Mouse (Mus musculus) neural tube, embryonic 11.5 days (tissue): ENCODE results near the gene Pcsk4. TPM values are rescaled to one million over a fixed set of nuclear protein-coding genes. Genes with fewer than 3 reads are reported as not detected.
"Not testable (repeated sequence)": the region's sequence is repeated elsewhere in the genome, so short reads cannot be mapped to it uniquely, and the experiment has no call there.

ENCODE experiments used
- ATAC-seq: fragments of 200-750 bp; cut with Nextera tagmentation; 2 replicates; pipeline ENCODE4 v1.8.0; 2017; ENCODE audit warnings: moderate number of reproducible peaks, mild to moderate bottlenecking, moderate TSS enrichment, moderate library complexity; ENCODE audit not compliant: insufficient read depth, low FRiP score, low TSS enrichment
- DNase-seq: peaks from one replicate; pipeline ENCODE4 v3.0.0-alpha.2; 2015; ENCODE audit warnings: low spot score
- H3K27ac ChIP-seq: fragments of 300-500 bp; sonication (generic); 2 replicates; pipeline ENCODE4 v1.5.1; 2014; ENCODE audit warnings: low read depth, mild to moderate bottlenecking, low read length
- H3K27me3 ChIP-seq: fragments of 300-500 bp; sonication (generic); 2 replicates; pipeline ENCODE4 v1.6.1; 2014; ENCODE audit warnings: mild to moderate bottlenecking, low read length, mixed read lengths; ENCODE audit not compliant: control insufficient read depth, insufficient read depth
- H3K36me3 ChIP-seq: fragments of 300-500 bp; sonication (generic); 2 replicates; pipeline ENCODE4 v1.6.1; 2014; ENCODE audit warnings: mild to moderate bottlenecking, low read length, moderate library complexity, mixed read lengths; ENCODE audit not compliant: control insufficient read depth, insufficient read depth
- H3K4me1 ChIP-seq: fragments of 300-500 bp; sonication (generic); 2 replicates; pipeline ENCODE4 v1.6.1; 2014; ENCODE audit warnings: low read length, mixed read lengths; ENCODE audit not compliant: control insufficient read depth, insufficient read depth
- H3K4me2 ChIP-seq: fragments of 300-500 bp; sonication (generic); 2 replicates; pipeline ENCODE4 v1.6.1; 2014; ENCODE audit warnings: low read depth, mild to moderate bottlenecking, moderate library complexity
- H3K4me3 ChIP-seq: fragments of 300-500 bp; sonication (generic); 2 replicates; pipeline ENCODE4 v1.5.1; 2014; ENCODE audit warnings: low read depth, low read length
- H3K9ac ChIP-seq: fragments of 300-500 bp; sonication (generic); 2 replicates; pipeline ENCODE4 v1.6.1; 2014; ENCODE audit warnings: mild to moderate bottlenecking, low read length
- H3K9me3 ChIP-seq: fragments of 300-500 bp; sonication (generic); 2 replicates; pipeline ENCODE4 v1.6.1; 2016; ENCODE audit warnings: low read length; ENCODE audit not compliant: control insufficient read depth
- WGBS: fragments of 180-500 bp; shearing (Covaris S2); extraction: QIAGEN DNeasy Blood & Tissue Kit; methylation state at CpG from one replicate; pipeline ENCODE4 v1.1.7; 2014; 5-methylcytosine and 5-hydroxymethylcytosine counted together
- polyA plus RNA-seq: library from polyadenylated mRNA; unstranded; fragments of >200 nt; fragmentation: Nextera tagmentation; extraction: Ambion mirVana; gene quantifications from 2 replicates; pipeline ENCODE4 v1.2.1, GENCODE M21; 2014

Pcsk4 gene
- polyA plus RNA-seq, 1 experiment from 2014 or later: 2.0 TPM

DNA sequence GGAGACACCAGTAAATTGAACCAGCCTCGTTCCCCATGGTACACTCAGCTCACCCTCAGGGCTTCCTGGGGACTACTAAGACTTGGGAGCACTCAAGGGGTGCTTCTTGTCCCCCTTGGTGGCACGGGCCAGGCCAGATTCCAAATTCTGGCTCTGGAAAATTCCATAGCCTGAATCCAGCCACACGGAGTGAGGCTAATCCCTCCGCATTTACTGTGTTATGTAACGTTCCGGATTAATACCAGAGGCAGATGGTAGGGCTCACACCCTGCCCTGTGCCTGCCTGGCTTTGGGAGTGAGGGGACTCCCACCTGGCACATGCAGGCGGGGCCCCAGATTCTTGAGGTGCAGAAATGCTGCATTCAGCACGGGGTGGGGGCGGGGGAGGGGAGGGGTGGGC, 26.1 kb upstream of the Pcsk4 start:
- no peaks in the 10 kb centered on the region for H3K9me3 ChIP-seq

DNA sequence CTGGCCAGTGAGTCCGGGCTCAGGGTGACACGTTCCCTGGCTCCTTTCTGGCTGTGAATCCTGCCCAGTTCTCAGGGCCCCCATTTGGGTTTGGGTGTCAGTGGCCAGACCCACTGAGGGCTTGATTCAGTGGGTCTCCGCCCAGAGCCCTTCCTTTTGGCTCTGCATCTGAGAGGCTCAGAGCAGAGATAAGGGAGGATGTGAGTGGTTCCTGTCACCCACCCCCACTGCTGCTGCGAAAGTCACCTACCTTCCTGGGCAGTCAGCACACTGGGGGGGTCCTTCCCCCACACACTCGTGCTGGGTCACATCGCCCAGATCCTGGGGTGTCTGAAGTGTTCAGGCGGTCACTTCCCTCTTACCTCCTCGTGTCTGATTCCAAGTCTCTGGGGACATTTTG, 23.4 kb upstream of the Pcsk4 start:
- 65% methylated on average over 8 of the region's 8 CpGs for WGBS
- no peak overlapping the region for H3K9ac ChIP-seq
- no peak overlapping the region for H3K4me2 ChIP-seq
- ATAC-seq: no peak
- H3K4me3 ChIP-seq: no peak overlapping the region; the same call in 1 of the 2 replicates
- H3K27me3 ChIP-seq: peaks cover 91% of the 10 kb centered on the region
- H3K36me3 ChIP-seq: no peaks in the 10 kb centered on the region
- H3K27ac ChIP-seq: no peak overlapping the region
- H3K9me3 ChIP-seq: no peaks in the 10 kb centered on the region
- peaks cover 8% of the 10 kb centered on the region; the same call in 1 of the 2 replicates for H3K4me1 ChIP-seq
- DNase-seq: no peak

More for the DNA sequence above, 26.1 kb upstream of the Pcsk4 start:
- ATAC-seq (no peak), DNase-seq (no peak)
- Histone ChIP-seq H3K27ac (no peak overlapping the region), H3K4me2 (no peak overlapping the region), H3K4me3 (no peak overlapping the region), H3K4me1 (0 out of 2 replicates have a peak, but pooled peaks cover 3% of the 10 kb centered on the region), H3K36me3 (no peaks in the 10 kb centered on the region), H3K27me3 (peaks cover 83% of the 10 kb centered on the region), H3K9ac (no peak overlapping the region)
- 10% methylated on average over 9 of the region's 9 CpGs for WGBS

DNA sequence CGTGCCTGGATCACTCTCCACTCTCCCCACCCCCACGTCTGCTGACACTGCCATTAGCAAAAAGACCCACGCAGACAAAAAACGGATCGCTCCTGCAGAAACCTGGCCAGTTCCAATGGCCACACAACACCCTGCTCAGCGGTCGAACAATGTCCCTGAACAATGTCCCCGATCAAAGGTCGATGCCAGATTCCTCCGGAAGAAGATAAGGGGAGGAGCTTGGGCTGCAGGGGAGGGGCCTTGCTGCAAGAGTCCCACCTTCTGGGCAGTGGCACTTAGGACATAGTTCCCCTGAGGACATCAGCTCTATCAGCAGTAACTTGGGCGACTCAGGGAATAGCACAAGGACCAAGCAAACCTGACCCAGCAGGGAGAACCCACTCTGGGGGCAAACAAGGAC, 22.6 kb upstream of the Pcsk4 start:
- ATAC-seq (no peak), DNase-seq (no peak)
- H3K9ac ChIP-seq: no peak overlapping the region
- H3K4me3 ChIP-seq: no peak overlapping the region
- WGBS: 31% methylated on average over 11 of the region's 11 CpGs
- H3K27me3 ChIP-seq: peaks cover 91% of the 10 kb centered on the region
- no peaks in the 10 kb centered on the region for H3K36me3 ChIP-seq
- H3K4me1 ChIP-seq: peaks cover 8% of the 10 kb centered on the region; the same call in 1 of the 2 replicates
- H3K27ac ChIP-seq: no peak overlapping the region
- no peak overlapping the region for H3K4me2 ChIP-seq
- H3K9me3 ChIP-seq: no peaks in the 10 kb centered on the region

DNA sequence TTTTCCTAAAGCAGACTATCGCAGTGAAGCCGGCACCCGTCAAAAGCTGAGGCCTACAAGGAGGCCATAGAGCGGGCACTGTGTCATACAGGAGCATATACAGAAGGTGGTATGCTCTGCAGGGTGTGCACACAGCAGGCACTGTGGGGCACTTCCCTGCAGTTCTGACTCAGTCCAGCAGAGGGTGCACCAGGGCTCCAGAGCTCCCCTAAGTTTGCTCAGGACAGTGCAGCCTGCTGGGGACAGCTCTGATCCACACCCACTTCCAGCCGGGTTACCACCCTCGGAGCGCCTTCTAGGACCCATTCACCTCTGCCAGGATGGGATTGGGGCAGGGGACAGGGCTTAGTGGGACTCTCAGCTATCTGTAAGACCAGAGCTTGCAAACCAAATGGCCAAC, 21.0 kb upstream of the Pcsk4 start:
- Histone ChIP-seq H3K9me3 (no peaks in the 10 kb centered on the region), H3K4me2 (no peak overlapping the region), H3K27me3 (peaks cover 89% of the 10 kb centered on the region), H3K9ac (no peak overlapping the region), H3K4me3 (no peak overlapping the region), H3K36me3 (no peaks in the 10 kb centered on the region), H3K27ac (no peak overlapping the region), H3K4me1 (peaks cover 6% of the 10 kb centered on the region; the same call in 1 of the 2 replicates)
- ATAC-seq (peak; percentile 75), DNase-seq (peak; percentile 88)
- WGBS: 4% methylated on average over 7 of the region's 7 CpGs

DNA sequence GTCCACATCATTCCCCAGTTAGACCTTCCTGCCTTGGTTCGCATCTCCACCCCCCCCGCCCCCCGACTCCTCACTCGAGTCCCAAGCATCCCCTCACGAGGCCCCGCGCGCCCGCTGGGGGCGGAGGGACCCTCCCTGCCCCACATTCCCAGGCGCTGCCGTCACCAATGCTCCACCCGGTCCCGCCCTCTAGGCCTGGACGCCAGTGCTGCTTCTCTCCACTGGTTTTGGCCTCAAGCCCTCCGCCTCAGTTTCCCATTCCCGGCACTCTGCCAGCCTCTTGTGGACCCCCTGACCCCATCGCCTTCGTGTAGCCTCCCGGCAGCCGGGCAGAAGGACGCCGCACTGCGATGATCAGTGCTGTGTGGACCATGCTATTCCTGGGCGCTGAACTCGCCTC, 19.7 kb upstream of the Pcsk4 start:
- H3K4me2 ChIP-seq: no peak overlapping the region
- H3K4me3 ChIP-seq: no peak overlapping the region
- H3K27ac ChIP-seq: no peak overlapping the region
- peaks cover 91% of the 10 kb centered on the region for H3K27me3 ChIP-seq
- no peak overlapping the region; the same call in 1 of the 2 replicates for H3K9ac ChIP-seq
- no peaks in the 10 kb centered on the region for H3K9me3 ChIP-seq
- 17% methylated on average over 25 of the region's 26 CpGs for WGBS
- ATAC-seq (no peak), DNase-seq (no peak)
- peaks cover 6% of the 10 kb centered on the region; the same call in 1 of the 2 replicates for H3K4me1 ChIP-seq
- no peaks in the 10 kb centered on the region for H3K36me3 ChIP-seq

DNA sequence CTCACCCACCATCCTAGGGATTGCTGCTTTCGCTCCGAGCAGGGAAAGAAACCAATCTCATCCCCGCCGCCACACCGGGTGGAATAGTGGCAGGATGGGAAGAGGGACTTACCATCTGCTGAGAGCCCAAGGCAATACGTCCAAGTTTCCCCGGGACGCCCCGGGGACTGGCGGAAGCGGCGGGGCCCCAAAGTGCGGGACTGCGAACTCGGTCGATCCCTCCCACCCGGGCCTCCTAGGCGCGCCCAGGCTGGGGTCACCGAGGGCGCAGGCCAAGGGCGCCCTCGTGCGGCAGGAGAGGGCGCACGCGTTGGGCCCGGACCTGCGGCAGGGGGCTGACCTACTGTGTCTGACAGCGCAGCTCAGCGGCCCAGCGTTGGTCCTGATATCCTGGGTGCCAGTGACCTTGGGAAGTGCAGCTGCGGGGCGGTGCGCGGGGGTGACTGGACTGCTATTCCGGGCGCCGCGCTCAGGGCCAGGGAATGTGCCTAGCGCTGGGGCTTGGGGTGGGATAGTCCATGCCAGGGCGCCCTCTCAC, 19.0 kb upstream of the Pcsk4 start, which contains the start of gene Adamtsl5:
Adamtsl5 (minus strand) TSS at position 169 of the 538 bp plus-strand sequence.
- Histone ChIP-seq H3K4me3 (peak within 1 kb of the TSS; percentile 13; the same call in 1 of the 2 replicates), H3K27ac (no peak within 1 kb of the TSS), H3K4me1 (peaks cover 6% of the 10 kb centered on the region), H3K27me3 (peaks cover 94% of the 10 kb centered on the region), H3K4me2 (peak within 1 kb of the TSS; percentile 26), H3K9ac (no peak within 1 kb of the TSS; the same call in 1 of the 2 replicates), H3K9me3 (no peaks in the 10 kb centered on the region), H3K36me3 (no peaks in the 10 kb centered on the region)
- ATAC-seq (peak; percentile 54; the same call in 1 of the 2 replicates), DNase-seq (peak; percentile 74)
- WGBS: under 1% methylated on average over 37 of the region's 42 CpGs

DNA sequence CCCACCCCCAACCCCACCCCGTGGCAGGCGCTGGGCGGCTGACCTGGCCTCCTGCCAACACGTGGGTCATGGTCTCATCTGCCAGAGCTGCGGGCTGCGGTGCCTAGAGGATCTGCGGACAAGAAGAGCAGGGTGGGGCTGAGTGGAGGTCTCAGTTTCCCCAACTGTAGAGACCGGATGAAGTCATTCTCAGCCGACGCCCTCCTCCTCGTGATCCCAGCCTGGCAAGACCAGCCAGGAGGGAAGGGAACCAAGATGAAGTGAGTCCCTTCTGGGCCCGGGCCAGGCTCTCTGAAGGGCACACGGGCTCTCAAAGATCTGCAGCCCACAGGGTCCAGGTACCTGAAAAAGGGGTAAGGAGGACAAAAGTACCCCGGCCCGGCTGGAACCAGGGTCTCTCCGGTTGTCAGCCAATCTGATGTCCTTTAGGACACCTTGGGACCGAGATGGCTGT, 18.2 kb upstream of the Pcsk4 start:
- no peaks in the 10 kb centered on the region for H3K36me3 ChIP-seq
- no peaks in the 10 kb centered on the region for H3K9me3 ChIP-seq
- no peak for DNase-seq
- 0 out of 2 replicates have a peak overlapping the region, but pooled peaks have one; percentile 13 for H3K4me3 ChIP-seq
- H3K27me3 ChIP-seq: peaks cover 94% of the 10 kb centered on the region
- no peak overlapping the region for H3K9ac ChIP-seq
- 20% methylated on average over 17 of the region's 17 CpGs for WGBS
- no peak overlapping the region for H3K27ac ChIP-seq
- H3K4me1 ChIP-seq: peaks cover 6% of the 10 kb centered on the region
- no peak for ATAC-seq
- H3K4me2 ChIP-seq: no peak overlapping the region; the same call in 1 of the 2 replicates

DNA sequence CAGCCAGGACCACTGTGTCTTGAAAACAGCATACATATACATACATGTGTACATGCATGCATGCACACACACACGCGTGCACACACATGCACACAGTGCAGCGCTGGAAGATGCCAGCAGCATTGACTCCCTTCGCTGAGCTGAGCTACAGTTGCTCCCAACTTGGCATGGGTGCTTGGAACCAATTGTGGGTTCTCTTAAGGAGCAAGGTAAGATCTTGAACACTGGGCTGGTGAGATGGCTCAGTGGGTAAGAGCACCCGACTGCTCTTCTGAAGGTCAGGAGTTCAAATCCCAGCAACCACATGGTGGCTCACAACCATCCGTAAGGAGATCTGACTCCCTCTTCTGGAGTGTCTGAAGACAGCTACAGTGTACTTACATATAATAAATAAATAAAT, 16.6 kb upstream of the Pcsk4 start:
- WGBS: 76% methylated on average over 5 of the region's 6 CpGs
- DNase-seq, H3K9ac ChIP-seq, ATAC-seq, H3K27ac ChIP-seq, H3K4me3 ChIP-seq, H3K9me3 ChIP-seq, H3K36me3 ChIP-seq, H3K4me2 ChIP-seq: not testable (repeated sequence)
- Histone ChIP-seq H3K27me3 (peaks cover 97% of the 10 kb centered on the region), H3K4me1 (peaks cover 10% of the 10 kb centered on the region)

DNA sequence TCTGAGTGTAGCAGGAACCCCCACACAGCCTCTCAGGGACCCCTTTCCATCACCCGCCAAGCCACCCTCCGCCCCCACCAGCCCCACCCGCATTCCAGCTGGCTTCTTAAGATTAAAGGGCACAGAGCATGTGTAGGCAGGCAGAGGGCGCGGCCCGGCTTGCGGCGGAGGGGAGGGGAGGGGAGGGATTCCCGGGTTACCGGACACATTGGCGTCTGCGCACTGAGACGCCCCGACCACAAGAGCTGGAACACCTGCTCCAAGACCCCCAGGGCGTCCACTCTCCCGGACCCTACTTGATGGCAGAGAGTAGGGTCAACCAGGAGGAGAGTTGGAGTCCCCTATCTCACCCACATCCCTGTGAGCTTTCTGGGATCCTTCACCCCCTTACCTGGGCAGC, 15.8 kb upstream of the Pcsk4 start:
- DNase-seq (no peak), ATAC-seq (no peak)
- H3K4me1 ChIP-seq: peaks cover 13% of the 10 kb centered on the region
- WGBS: 2% methylated on average over 16 of the region's 16 CpGs
- H3K9me3 ChIP-seq: no peaks in the 10 kb centered on the region
- peak overlapping the region; percentile 10; the same call in 1 of the 2 replicates for H3K9ac ChIP-seq
- no peak overlapping the region for H3K4me3 ChIP-seq
- H3K36me3 ChIP-seq: no peaks in the 10 kb centered on the region
- no peak overlapping the region for H3K27ac ChIP-seq
- H3K27me3 ChIP-seq: peaks cover 98% of the 10 kb centered on the region
- H3K4me2 ChIP-seq: no peak overlapping the region
